ENCODE assay signal across 8 mouse cellular contexts in genomic region chr14:45462875-45463475, GRCm38 (mm10). TPM values are rescaled to one million over a fixed set of nuclear protein-coding genes. Genes with fewer than 3 reads are reported as not detected.
A peak's percentile ranks its signal among the peaks of the same experiment; 100 is the strongest.
DNase-seq lines count a peak whose midpoint lies in the region; ATAC-seq and TF ChIP-seq lines count a peak whose summit lies in the region.

No protein-coding gene starts in this region.

- ATAC-seq in cerebellum, adult (ENCODE audit: insufficient number of reproducible peaks, low FRiP score, low TSS enrichment): peak; percentile 38; the same call in 1 of the 2 replicates
- no peak for ATAC-seq in lung, embryonic 16.5 days (ENCODE audit: low read depth)
- ATAC-seq in limb, embryonic 12.5 days (ENCODE audit: insufficient number of reproducible peaks, insufficient read depth, low FRiP score, low TSS enrichment, low read depth): no peak
- ATAC-seq in stomach, embryonic 15.5 days (ENCODE audit: insufficient read depth, low FRiP score, low read depth): no peak
- ATAC-seq in erythroid progenitor cell, adult 5-6 weeks (replicated peaks; ENCODE audit: low FRiP score, poor library complexity, severe bottlenecking): no peak

- H3K4me3 ChIP-seq in lung, embryonic 16.5 days (ENCODE audit: low read length): no peak overlapping the region
- H3K4me3 ChIP-seq in lung, adult 2 months (replicated peaks; ENCODE audit: extremely low read depth, low read depth, low read length): no peak overlapping the region
- H3K4me3 ChIP-seq in limb, embryonic 12.5 days (replicated peaks): no peak overlapping the region
- no peak overlapping the region for H3K4me3 ChIP-seq in stomach, embryonic 15.5 days (replicated peaks)

- TF ChIP-seq POLR2A in lung, adult 2 months (IDR thresholded peaks at IDR 0.05; ENCODE audit: borderline replicate concordance, extremely low read depth, low read depth, low read length): no peak

- DNase-seq in cerebellum, postnatal 4 days (ENCODE audit: low spot score in 2 of 2): no peak
- no peak for DNase-seq in lung, adult 2 months
- DNase-seq in B cell, adult 2 months: no peak

- no peak for TF ChIP-seq CTCF in lung, adult 2 months (IDR thresholded peaks at IDR 0.05; ENCODE audit: insufficient read depth, low read length)

- peak overlapping the region; percentile 76 for H3K27ac ChIP-seq in lung, embryonic 16.5 days (ENCODE audit: low read length)
- peak overlapping the region; percentile 54; the same call in 1 of the 2 replicates for H3K27ac ChIP-seq in limb, embryonic 12.5 days
- peak overlapping the region; percentile 42; the same call in 1 of the 2 replicates for H3K27ac ChIP-seq in stomach, embryonic 15.5 days

- WGBS in lung, embryonic 16.5 days: 72% methylated on average over 10 of the region's 10 CpGs
- WGBS in lung, adult 2 months: 74% methylated on average over 10 of the region's 10 CpGs
- 71% methylated on average over 10 of the region's 10 CpGs for WGBS in limb, embryonic 12.5 days
- WGBS in stomach, embryonic 15.5 days: 72% methylated on average over 10 of the region's 10 CpGs

- no peaks in the 10 kb centered on the region for H3K27me3 ChIP-seq in lung, embryonic 16.5 days (ENCODE audit: control insufficient read depth, insufficient read depth, low read depth, low read length)
- no peaks in the 10 kb centered on the region for H3K27me3 ChIP-seq in limb, embryonic 12.5 days
- H3K27me3 ChIP-seq in stomach, embryonic 15.5 days (replicated peaks): no peaks in the 10 kb centered on the region

- H3K36me3 ChIP-seq in lung, embryonic 16.5 days (ENCODE audit: control insufficient read depth, insufficient read depth, low read length): peaks cover 49% of the 10 kb centered on the region
- peaks cover 86% of the 10 kb centered on the region for H3K36me3 ChIP-seq in limb, embryonic 12.5 days
- H3K36me3 ChIP-seq in stomach, embryonic 15.5 days: peaks cover 46% of the 10 kb centered on the region; the same call in 1 of the 2 replicates

- no peaks in the 10 kb centered on the region for H3K9me3 ChIP-seq in lung, embryonic 16.5 days (ENCODE audit: control insufficient read depth, low read length)
- H3K9me3 ChIP-seq in limb, embryonic 12.5 days: no peaks in the 10 kb centered on the region
- H3K9me3 ChIP-seq in stomach, embryonic 15.5 days: no peaks in the 10 kb centered on the region

- H3K4me2 ChIP-seq in lung, embryonic 16.5 days (ENCODE audit: low read depth, low read length): no peak overlapping the region
- no peak overlapping the region for H3K4me2 ChIP-seq in limb, embryonic 12.5 days
- H3K4me2 ChIP-seq in stomach, embryonic 15.5 days: no peak overlapping the region

- H3K9ac ChIP-seq in lung, embryonic 16.5 days (ENCODE audit: low read length): peak overlapping the region; percentile 49; the same call in 1 of the 2 replicates
- H3K9ac ChIP-seq in limb, embryonic 12.5 days (replicated peaks): no peak overlapping the region
- no peak overlapping the region for H3K9ac ChIP-seq in stomach, embryonic 15.5 days

- peaks cover 18% of the 10 kb centered on the region for H3K4me1 ChIP-seq in lung, embryonic 16.5 days (replicated peaks; ENCODE audit: control insufficient read depth, insufficient read depth, low read length)
- H3K4me1 ChIP-seq in lung, adult 2 months (ENCODE audit: control insufficient read depth, insufficient read depth, low read length): peaks cover 14% of the 10 kb centered on the region
- peaks cover 25% of the 10 kb centered on the region for H3K4me1 ChIP-seq in limb, embryonic 12.5 days (replicated peaks)
- peaks cover 13% of the 10 kb centered on the region; the same call in 1 of the 2 replicates for H3K4me1 ChIP-seq in stomach, embryonic 15.5 days

RNA-seq across cellular contexts. Expression of gene Gnpnat1, which starts 58.3 kb away (rescaled TPM):
- 43.6 and 45.4 TPM in 2 replicates for polyA plus RNA-seq in lung, embryonic 16.5 days (2015; fragmentation: Nextera tagmentation; extraction: Ambion mirVana)
- polyA plus RNA-seq in lung, adult 2 months (2012; rRNA removed): 3.2 and 3.7 TPM in 2 replicates
- polyA plus RNA-seq in limb, embryonic 12.5 days (2016; fragmentation: Nextera tagmentation; extraction: Ambion mirVana): 48.1 and 49.9 TPM in 2 replicates
- polyA plus RNA-seq in stomach, embryonic 15.5 days (2015; fragmentation: Nextera tagmentation; extraction: Ambion mirVana): 55.8 and 56.4 TPM in 2 replicates
- total RNA-seq in erythroid progenitor cell, adult 5-6 weeks (2015; ENCODE audit: low replicate concordance): 6.7 and 25.6 TPM in 2 replicates
- 0.45 and 3.1 TPM in 2 replicates for total RNA-seq in erythroid progenitor cell, adult 5-6 weeks (2017; ENCODE audit: low replicate concordance)
